Mouse (Mus musculus) mouse trophoblast stem cell (cell line): ENCODE data around the gene Itgae.

Experiments
- in situ Hi-C, 2 experiments: fragments of 300-500 bp; cut with MseI, MboI; formaldehyde crosslinking; loops; 2 replicates in 1 of 2; 3 replicates in 1 of 2; pipeline ENCODE4 v1.15.1; 2025

The Itgae gene

GRCm38 (mm10) chr11:73090283-73090682 lies at the start of gene Itgae:
Itgae (plus strand) TSS chr11:73090583.
- in situ Hi-C loops = no loop called here

DNA sequence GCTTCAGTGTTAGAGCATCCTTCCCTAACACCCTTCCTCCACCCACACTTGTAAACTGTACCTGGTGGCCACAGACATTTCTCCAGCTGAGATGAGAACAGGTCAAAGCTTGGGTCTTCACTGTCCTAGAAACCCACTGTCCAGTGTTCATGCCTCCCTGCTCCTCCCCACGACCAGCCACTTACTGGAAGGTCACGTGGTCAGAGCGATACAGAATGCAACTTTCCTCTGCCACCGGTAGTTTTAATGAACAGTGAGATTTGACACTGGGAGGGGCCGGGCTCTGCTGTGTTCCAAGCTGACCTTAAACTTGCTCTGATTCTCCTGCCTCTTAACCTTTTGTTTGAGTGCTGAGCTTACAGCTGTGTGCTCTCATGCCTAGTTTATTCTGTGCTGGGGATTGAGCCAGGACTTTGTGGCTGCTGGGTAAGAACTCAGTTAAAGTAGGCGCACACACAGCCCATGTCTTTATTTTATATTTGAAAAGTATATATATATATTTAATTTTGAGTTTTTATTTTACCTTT lies 46.1 kb upstream of the Itgae start:
- in situ Hi-C loops = loop anchor here (5.0 kb wide), 1 partner anchor 37 kb away; no protein-coding TSS in a partner anchor

- in situ Hi-C loops = loop anchor here (5.0 kb wide), 1 partner anchor 37 kb away; no protein-coding TSS in a partner anchor
Observed at GRCm38 (mm10) chr11:73044789-73045188, 45.6 kb upstream of the Itgae start.

- in situ Hi-C loops = no loop called here
Observed at GRCm38 (mm10) chr11:73047542-73047996, 42.8 kb upstream of the Itgae start, which contains the start of gene Ncbp3. Ncbp3 (plus strand) TSS chr11:73047783.

GRCm38 (mm10) chr11:73048030-73048876 lies 42.1 kb upstream of the Itgae start:
- in situ Hi-C loops = no loop called here

DNA sequence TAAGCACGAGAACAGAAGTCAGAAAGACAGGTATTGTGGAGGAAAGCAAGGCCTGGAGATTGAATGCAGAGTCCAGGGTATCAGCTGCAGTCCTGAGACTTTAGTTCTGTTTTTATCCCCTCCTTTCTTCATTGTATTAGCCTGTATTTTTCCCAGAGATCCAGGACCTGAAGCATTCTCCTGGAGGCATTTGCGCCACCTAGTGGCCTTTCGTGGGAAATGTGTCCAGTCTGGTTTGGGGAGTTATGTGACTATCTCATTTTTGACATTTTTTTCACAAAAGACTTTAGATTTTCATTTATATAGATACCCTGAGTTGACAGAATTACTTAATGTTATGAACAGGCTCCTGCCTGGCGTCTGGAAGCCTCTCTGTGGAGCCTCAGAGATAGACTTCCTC lies 41.0 kb upstream of the Itgae start:
- in situ Hi-C loops = no loop called here

- in situ Hi-C loops = no loop called here
Observed at GRCm38 (mm10) chr11:73052795-73053194, 37.6 kb upstream of the Itgae start.

- in situ Hi-C loops = no loop called here
Observed at GRCm38 (mm10) chr11:73057701-73058100, 32.7 kb upstream of the Itgae start.

GRCm38 (mm10) chr11:73059630-73060029 lies 30.8 kb upstream of the Itgae start:
- in situ Hi-C loops = no loop called here

- in situ Hi-C loops = no loop called here
Observed at GRCm38 (mm10) chr11:73061413-73061812, 29.0 kb upstream of the Itgae start.

DNA sequence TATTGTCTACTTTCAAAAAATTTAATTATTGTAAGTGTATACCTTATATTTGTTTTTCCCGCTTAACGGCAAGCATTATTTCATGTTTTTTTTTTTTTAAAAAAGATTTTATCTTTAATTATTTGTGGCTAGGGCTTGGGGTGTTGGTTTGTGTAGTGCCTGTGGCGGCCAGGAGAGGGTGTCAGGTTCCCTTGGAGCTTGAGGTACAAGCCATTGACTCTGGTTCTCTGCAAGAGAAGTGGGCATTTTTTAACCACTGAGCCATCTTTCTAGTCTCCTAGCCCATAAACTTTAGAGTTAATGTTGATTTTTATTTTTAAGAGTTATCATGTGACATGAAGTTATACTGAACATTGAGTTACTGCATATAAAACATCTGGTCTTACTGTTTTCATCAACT lies 18.5 kb upstream of the Itgae start:
- in situ Hi-C loops = no loop called here

GRCm38 (mm10) chr11:73076295-73076694 lies 14.1 kb upstream of the Itgae start:
- in situ Hi-C loops = no loop called here

- in situ Hi-C loops = no loop called here
Observed at GRCm38 (mm10) chr11:73076733-73077132, 13.7 kb upstream of the Itgae start.

DNA sequence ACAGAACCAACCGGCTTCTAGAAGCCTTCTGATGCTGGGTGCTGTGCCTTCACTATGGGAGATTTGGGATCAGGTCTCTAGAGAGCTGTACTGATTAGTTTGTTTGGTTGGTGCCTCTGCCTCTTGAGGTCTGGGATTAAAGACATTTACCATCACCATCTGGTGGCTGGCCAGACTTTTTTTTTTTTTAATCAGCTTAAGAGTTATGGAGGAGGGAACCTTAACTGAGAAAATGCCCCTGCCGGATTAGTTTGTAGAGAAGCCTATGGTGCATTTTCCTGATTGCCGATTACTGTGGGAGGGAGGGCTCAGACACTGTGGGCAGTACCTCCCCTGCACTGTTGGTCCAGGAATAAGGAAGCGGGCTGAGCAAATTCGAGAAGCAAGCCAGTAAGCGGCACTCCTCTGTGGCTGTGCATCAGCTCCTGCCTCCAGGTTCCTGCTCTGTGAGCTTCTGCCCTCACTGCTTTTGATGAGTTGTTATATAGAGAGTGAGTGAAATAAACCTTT lies 13.1 kb upstream of the Itgae start:
- in situ Hi-C loops = no loop called here

DNA sequence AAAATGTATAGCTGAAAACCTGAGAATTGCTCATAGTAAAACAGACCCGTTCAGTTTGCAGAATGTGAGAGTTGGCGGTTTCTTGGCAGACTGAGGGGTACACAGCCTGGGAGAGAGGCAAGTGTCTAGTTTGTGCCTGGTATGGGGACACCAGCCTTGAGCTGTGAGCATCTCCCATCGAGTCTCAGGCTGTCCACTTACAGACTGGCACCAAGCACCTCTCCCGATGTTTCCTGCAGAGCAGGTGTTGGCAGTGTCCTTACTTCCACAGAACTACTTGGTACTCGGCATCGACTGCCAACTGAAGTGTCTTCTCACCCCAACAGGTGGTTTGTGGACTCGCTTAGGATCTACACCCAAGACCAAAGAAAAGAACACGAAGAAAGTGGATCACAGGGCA lies 11.8 kb upstream of the Itgae start:
- in situ Hi-C loops = no loop called here

GRCm38 (mm10) chr11:73080306-73080705 lies 10.1 kb upstream of the Itgae start:
- in situ Hi-C loops = no loop called here

GRCm38 (mm10) chr11:73084303-73084702 lies 6.1 kb upstream of the Itgae start:
- in situ Hi-C loops = no loop called here

GRCm38 (mm10) chr11:73084804-73085231 lies 5.6 kb upstream of the Itgae start:
- in situ Hi-C loops = no loop called here

GRCm38 (mm10) chr11:73085391-73085790 lies 5.0 kb upstream of the Itgae start:
- in situ Hi-C loops = no loop called here

DNA sequence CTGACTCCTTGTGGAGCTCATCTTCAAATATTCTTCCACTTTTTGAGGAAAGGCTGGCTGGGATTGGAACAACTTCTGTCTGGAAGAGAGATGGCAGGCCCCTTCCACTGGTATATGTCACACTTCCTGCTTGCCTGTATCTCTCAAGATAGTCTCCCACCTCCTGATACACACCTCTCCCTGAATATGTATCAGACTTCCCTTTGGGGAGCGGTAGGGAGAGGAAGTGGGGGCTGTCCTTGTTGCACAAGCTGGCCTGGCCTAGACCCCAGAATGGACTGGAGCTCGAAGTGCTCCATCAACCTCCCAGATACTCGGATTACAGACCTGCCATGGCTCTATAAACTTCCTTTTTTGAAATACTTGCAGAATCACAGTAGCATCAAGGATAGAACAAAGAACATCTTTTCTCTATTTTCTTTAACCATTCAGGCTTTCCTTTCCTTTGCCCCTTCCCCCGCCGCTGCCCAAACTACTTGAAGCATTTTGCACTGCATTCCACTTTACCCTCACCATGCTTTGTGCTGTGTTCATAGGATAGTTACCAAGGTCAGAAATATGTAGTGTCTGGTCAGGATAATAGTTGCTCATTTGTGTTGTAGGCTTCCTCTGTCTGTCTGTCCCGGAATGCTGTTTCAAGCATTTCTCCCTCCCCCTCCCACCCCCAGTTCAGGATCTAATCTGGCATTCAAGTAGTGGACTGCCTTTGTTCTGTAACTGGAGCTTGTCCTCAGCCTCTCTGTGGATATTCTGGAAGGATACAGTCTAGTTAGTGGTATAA lies 2.5 kb upstream of the Itgae start:
- in situ Hi-C loops = no loop called here

DNA sequence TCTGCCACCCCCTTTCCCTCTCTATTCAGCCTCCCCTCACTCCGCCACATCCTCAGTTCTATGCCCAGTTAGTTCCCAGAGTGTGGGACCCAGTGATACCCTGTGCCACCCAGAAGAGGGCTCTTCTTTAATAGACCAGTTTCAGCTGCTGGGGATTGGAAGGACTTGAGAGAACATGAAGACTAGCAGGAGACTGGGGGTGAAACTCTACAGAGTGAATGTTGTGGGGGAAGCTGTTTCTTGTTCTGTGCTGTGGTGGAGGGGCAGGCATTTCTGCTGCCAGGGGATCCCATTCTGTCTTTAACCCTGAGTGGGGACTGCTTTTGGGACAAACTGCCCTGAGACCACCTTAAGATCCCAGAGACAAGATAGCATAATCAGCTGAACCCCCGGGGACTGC lies 443 bp downstream of the Itgae start:
- in situ Hi-C loops = no loop called here

DNA sequence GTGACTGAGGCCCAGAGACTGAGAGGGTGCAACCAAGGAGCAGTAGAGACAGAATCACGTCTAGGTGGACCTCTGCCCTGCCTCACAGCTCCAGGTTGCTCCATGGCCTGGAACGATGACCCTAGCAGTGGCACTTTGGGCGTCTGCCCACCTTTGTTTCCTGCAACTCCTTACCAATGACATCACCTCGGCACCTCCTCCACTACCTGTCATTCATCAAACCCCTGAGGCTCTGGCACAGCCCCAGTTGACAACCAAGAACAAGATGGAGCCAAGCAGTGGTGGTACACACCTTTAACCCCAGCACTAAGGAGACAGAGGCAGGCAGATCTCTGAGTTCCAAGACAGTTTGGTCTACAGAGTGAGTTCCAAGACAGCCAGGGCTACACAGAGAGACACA lies 1.7 kb downstream of the Itgae start:
- in situ Hi-C loops = no loop called here
